Mouse (Mus musculus) spleen, adult 2 months (tissue): Measurements from ENCODE around the gene Cic.

Experiments
- CTCF ChIP-seq: fragments of 200-500 bp; IDR thresholded peaks from 2 replicates; pipeline ENCODE4 v1.5.1; 2011; ENCODE audit warnings: mild to moderate bottlenecking, inconsistent platforms; ENCODE audit not compliant: insufficient read depth, insufficient read length, insufficient replicate concordance; ENCODE audit errors: extremely low read depth
- POLR2A ChIP-seq: fragments of 200-500 bp; IDR thresholded peaks from 2 replicates; pipeline ENCODE4 v1.6.1; 2011; ENCODE audit warnings: low read depth, low read length, inconsistent platforms

DNA sequence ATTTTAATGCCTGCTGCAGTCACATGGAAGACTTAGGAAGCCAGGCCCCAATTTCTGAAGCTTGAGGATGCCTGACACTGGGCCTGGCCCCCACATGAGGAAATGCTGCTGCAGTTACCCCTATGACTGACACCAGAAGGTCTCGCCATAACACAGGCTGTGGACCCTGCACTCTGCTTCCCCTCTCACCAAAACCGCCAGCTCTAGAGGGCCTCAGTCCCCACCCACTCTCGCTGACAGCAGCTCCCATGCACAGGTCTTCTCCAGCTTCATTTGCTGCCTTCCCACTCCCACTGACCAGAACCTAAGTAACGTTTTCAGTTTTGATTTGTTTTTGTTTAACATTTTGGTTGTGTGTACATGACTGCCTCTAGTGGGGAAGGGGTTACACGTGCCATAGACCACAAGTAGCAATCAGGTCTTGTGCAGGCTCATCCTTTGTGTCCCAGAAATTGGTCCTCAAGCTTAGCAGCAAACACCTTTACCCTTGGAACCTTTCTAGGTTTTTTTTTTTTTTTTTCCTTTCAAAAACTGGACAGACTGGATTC lies 35.3 kb upstream of the Cic start:
- no peak for TF ChIP-seq POLR2A
- TF ChIP-seq CTCF, result no peak
